Mouse (Mus musculus): ENCODE data around the gene Utp3. TPM values are rescaled to one million over a fixed set of nuclear protein-coding genes. Genes with fewer than 3 reads are reported as not detected.

The Utp3 gene
- polyA plus RNA-seq, 1 experiment from 2014 or later = 28.0 TPM

GRCm38 (mm10) chr5:88553271-88554085, 784 bp upstream of the Utp3 start:
- Histone ChIP-seq H3K36me3 (replicated peaks) (peaks cover 4% of the 10 kb centered on the region; the same call in 1 of the 2 replicates), H3K4me1 (replicated peaks) (peaks cover 26% of the 10 kb centered on the region), H3K9me3 (replicated peaks) (no peaks in the 10 kb centered on the region), H3K4me2 (peak overlapping the region; percentile 88), H3K27me3 (no peaks in the 10 kb centered on the region), H3K9ac (peak overlapping the region; percentile 72), H3K4me3 (replicated peaks) (peak overlapping the region; percentile 88), H3K27ac (replicated peaks) (peak overlapping the region; percentile 90)
- ATAC-seq (ENCODE audit: insufficient read depth) = peak; percentile 53
- 1% methylated on average over 29 of the region's 29 CpGs for WGBS (ENCODE audit: insufficient replicate concordance)

GRCm38 (mm10) chr5:88558991-88559390, 4.7 kb downstream of the Utp3 start:
- Histone ChIP-seq H3K36me3 (replicated peaks) (peaks cover 4% of the 10 kb centered on the region; the same call in 1 of the 2 replicates), H3K9ac (no peak overlapping the region), H3K9me3 (replicated peaks) (no peaks in the 10 kb centered on the region), H3K4me3 (replicated peaks) (no peak overlapping the region), H3K4me1 (replicated peaks) (peaks cover 23% of the 10 kb centered on the region), H3K27ac (replicated peaks) (no peak overlapping the region), H3K4me2 (no peak overlapping the region), H3K27me3 (peaks cover 9% of the 10 kb centered on the region)
- WGBS (ENCODE audit: insufficient replicate concordance) = 49% methylated on average over 1 of the region's 1 CpGs
- ATAC-seq (ENCODE audit: insufficient read depth) = no peak

- Histone ChIP-seq H3K36me3 (replicated peaks) (peaks cover 4% of the 10 kb centered on the region; the same call in 1 of the 2 replicates), H3K4me3 (replicated peaks) (no peak overlapping the region), H3K27ac (replicated peaks) (no peak overlapping the region), H3K27me3 (peaks cover 23% of the 10 kb centered on the region), H3K4me2 (no peak overlapping the region), H3K9me3 (replicated peaks) (no peaks in the 10 kb centered on the region), H3K9ac (no peak overlapping the region), H3K4me1 (replicated peaks) (peaks cover 32% of the 10 kb centered on the region)
- ATAC-seq (ENCODE audit: insufficient read depth) = no peak
- WGBS (ENCODE audit: insufficient replicate concordance) = 69% methylated on average over 9 of the region's 9 CpGs
These were observed 7.0 kb downstream of the Utp3 start for GRCm38 (mm10) chr5:88561080-88561814.

GRCm38 (mm10) chr5:88562863-88563780, 8.9 kb downstream of the Utp3 start:
- Histone ChIP-seq H3K4me2 (no peak overlapping the region), H3K9ac (no peak overlapping the region), H3K36me3 (replicated peaks) (no peaks in the 10 kb centered on the region), H3K27ac (replicated peaks) (0 out of 2 replicates have a peak overlapping the region, but pooled peaks have one; percentile 6), H3K4me1 (replicated peaks) (peaks cover 30% of the 10 kb centered on the region), H3K9me3 (replicated peaks) (no peaks in the 10 kb centered on the region), H3K27me3 (peaks cover 28% of the 10 kb centered on the region), H3K4me3 (replicated peaks) (no peak overlapping the region)
- 63% methylated on average over 8 of the region's 8 CpGs for WGBS (ENCODE audit: insufficient replicate concordance)
- ATAC-seq (ENCODE audit: insufficient read depth) = no peak

GRCm38 (mm10) chr5:88564501-88565147, 10.4 kb downstream of the Utp3 start, which contains the start of gene Rufy3:
Gene Rufy3 (plus strand): TSS chr5:88565040.
- H3K4me2 ChIP-seq = peak within 1 kb of the TSS; percentile 98
- no peaks in the 10 kb centered on the region for H3K9me3 ChIP-seq (replicated peaks)
- H3K4me3 ChIP-seq (replicated peaks) = peak within 1 kb of the TSS; percentile 80
- under 1% methylated on average over 71 of the region's 71 CpGs for WGBS (ENCODE audit: insufficient replicate concordance)
- H3K27ac ChIP-seq (replicated peaks) = peak within 1 kb of the TSS; percentile 81
- peak; percentile 88 for ATAC-seq (ENCODE audit: insufficient read depth)
- peaks cover 28% of the 10 kb centered on the region for H3K27me3 ChIP-seq
- H3K4me1 ChIP-seq (replicated peaks) = peaks cover 30% of the 10 kb centered on the region
- no peaks in the 10 kb centered on the region for H3K36me3 ChIP-seq (replicated peaks)
- H3K9ac ChIP-seq = peak within 1 kb of the TSS; percentile 75

GRCm38 (mm10) chr5:88565148-88566033, 11.1 kb downstream of the Utp3 start:
- peak overlapping the region; percentile 80 for H3K4me3 ChIP-seq (replicated peaks)
- H3K27me3 ChIP-seq = peaks cover 28% of the 10 kb centered on the region
- peak; percentile 74 for ATAC-seq (ENCODE audit: insufficient read depth)
- H3K27ac ChIP-seq (replicated peaks) = peak overlapping the region; percentile 81
- H3K4me1 ChIP-seq (replicated peaks) = peaks cover 30% of the 10 kb centered on the region
- 0 out of 2 replicates have a peak, but pooled peaks cover 6% of the 10 kb centered on the region for H3K36me3 ChIP-seq (replicated peaks)
- peak overlapping the region; percentile 75 for H3K9ac ChIP-seq
- no peaks in the 10 kb centered on the region for H3K9me3 ChIP-seq (replicated peaks)
- WGBS (ENCODE audit: insufficient replicate concordance) = under 1% methylated on average over 111 of the region's 119 CpGs
- peak overlapping the region; percentile 98 for H3K4me2 ChIP-seq

GRCm38 (mm10) chr5:88566034-88566841, 12.0 kb downstream of the Utp3 start:
- H3K36me3 ChIP-seq (replicated peaks) = 0 out of 2 replicates have a peak, but pooled peaks cover 11% of the 10 kb centered on the region
- no peak for ATAC-seq (ENCODE audit: insufficient read depth)
- peak overlapping the region; percentile 81 for H3K27ac ChIP-seq (replicated peaks)
- H3K4me1 ChIP-seq (replicated peaks) = peaks cover 30% of the 10 kb centered on the region
- H3K4me3 ChIP-seq (replicated peaks) = peak overlapping the region; percentile 80
- H3K27me3 ChIP-seq = peaks cover 28% of the 10 kb centered on the region
- peak overlapping the region; percentile 75 for H3K9ac ChIP-seq
- peak overlapping the region; percentile 98 for H3K4me2 ChIP-seq
- no peaks in the 10 kb centered on the region for H3K9me3 ChIP-seq (replicated peaks)
- 4% methylated on average over 14 of the region's 14 CpGs for WGBS (ENCODE audit: insufficient replicate concordance)

- Histone ChIP-seq H3K4me3 (replicated peaks) (no peak overlapping the region), H3K27ac (replicated peaks) (no peak overlapping the region), H3K27me3 (peaks cover 15% of the 10 kb centered on the region), H3K9ac (no peak overlapping the region), H3K36me3 (replicated peaks) (0 out of 2 replicates have a peak, but pooled peaks cover 11% of the 10 kb centered on the region), H3K4me2 (no peak overlapping the region), H3K4me1 (replicated peaks) (peaks cover 23% of the 10 kb centered on the region), H3K9me3 (replicated peaks) (no peaks in the 10 kb centered on the region)
- 72% methylated on average over 3 of the region's 3 CpGs for WGBS (ENCODE audit: insufficient replicate concordance)
- no peak for ATAC-seq (ENCODE audit: insufficient read depth)
These were observed 15.3 kb downstream of the Utp3 start for GRCm38 (mm10) chr5:88569541-88569940.

- Histone ChIP-seq H3K4me2 (no peak overlapping the region), H3K4me3 (replicated peaks) (no peak overlapping the region), H3K4me1 (replicated peaks) (no peaks in the 10 kb centered on the region), H3K36me3 (replicated peaks) (0 out of 2 replicates have a peak, but pooled peaks cover 10% of the 10 kb centered on the region), H3K9ac (no peak overlapping the region), H3K27me3 (no peaks in the 10 kb centered on the region), H3K9me3 (replicated peaks) (no peaks in the 10 kb centered on the region), H3K27ac (replicated peaks) (no peak overlapping the region)
- 66% methylated on average over 3 of the region's 3 CpGs for WGBS (ENCODE audit: insufficient replicate concordance)
- ATAC-seq (ENCODE audit: insufficient read depth) = no peak
These were observed 20.6 kb downstream of the Utp3 start for GRCm38 (mm10) chr5:88574829-88575228.
